Mouse (Mus musculus) small intestine, adult 2 months (tissue): ENCODE measurements around the gene Itsn1. TPM values are rescaled to one million over a fixed set of nuclear protein-coding genes. Genes with fewer than 3 reads are reported as not detected.

Source experiments
- H3K27ac ChIP-seq: fragments of 200-500 bp; 2 replicates; pipeline ENCODE4 v1.5.1; 2012; ENCODE audit warnings: low read depth, low read length, control low read depth, inconsistent platforms; ENCODE audit not compliant: insufficient read depth
- H3K27me3 ChIP-seq: fragments of 200-500 bp; 2 replicates; pipeline ENCODE4 v1.6.1; 2012; ENCODE audit warnings: mild to moderate bottlenecking, moderate library complexity, low read length, inconsistent platforms; ENCODE audit not compliant: control insufficient read depth, insufficient read depth
- H3K36me3 ChIP-seq: fragments of 200-500 bp; 2 replicates; pipeline ENCODE4 v1.6.1; 2012; ENCODE audit warnings: mild to moderate bottlenecking, low read length, control low read depth, inconsistent platforms; ENCODE audit not compliant: control insufficient read depth, insufficient read depth
- H3K4me1 ChIP-seq: fragments of 200-500 bp; 2 replicates; pipeline ENCODE4 v1.6.1; 2012; ENCODE audit warnings: low read length, inconsistent platforms, mixed read lengths; ENCODE audit not compliant: control insufficient read depth, insufficient read depth, insufficient read length
- H3K4me3 ChIP-seq: fragments of 200-500 bp; 2 replicates; pipeline ENCODE4 v1.5.1; 2012; ENCODE audit warnings: low read depth, mild to moderate bottlenecking, control low read depth, inconsistent platforms, low read length, moderate library complexity
- CTCF ChIP-seq: fragments of 200-500 bp; IDR thresholded peaks from 2 replicates; pipeline ENCODE4 v1.5.1; 2012; ENCODE audit warnings: low read depth, mild to moderate bottlenecking, control low read depth, inconsistent platforms, low read length, moderate library complexity, mixed read lengths; ENCODE audit not compliant: insufficient replicate concordance, insufficient read length; ENCODE audit errors: extremely low read depth
- POLR2A ChIP-seq: fragments of 200-500 bp; IDR thresholded peaks from 2 replicates; pipeline ENCODE4 v1.6.1; 2012; ENCODE audit warnings: low read depth, mild to moderate bottlenecking, control low read depth, inconsistent platforms, low read length, moderate library complexity
- WGBS: fragments of 180-500 bp; shearing (Covaris S2); methylation state at CpG from one replicate; pipeline ENCODE4 v1.1.7; 2018; 5-methylcytosine and 5-hydroxymethylcytosine counted together
- polyA plus RNA-seq: library from polyadenylated mRNA; depleted of rRNA; stranded (reverse); fragments of >200 nt; gene quantifications from 2 replicates; pipeline ENCODE4 v1.2.3, GENCODE M21; 2012

Gene Itsn1
- polyA plus RNA-seq, 1 experiment = 15.6 TPM

GRCm38 (mm10) chr16:91828603-91829002 lies 99.5 kb downstream of the Itsn1 start:
- Histone ChIP-seq H3K4me3 (no peak overlapping the region), H3K27ac (no peak overlapping the region), H3K36me3 (peaks cover 17% of the 10 kb centered on the region), H3K27me3 (no peaks in the 10 kb centered on the region), H3K4me1 (peaks cover 8% of the 10 kb centered on the region)
- 74% methylated on average over 5 of the region's 5 CpGs for WGBS
- TF ChIP-seq POLR2A = no peak
- no peak for TF ChIP-seq CTCF

GRCm38 (mm10) chr16:91829121-91829520 lies 100.0 kb downstream of the Itsn1 start:
- no peak for TF ChIP-seq CTCF
- TF ChIP-seq POLR2A = no peak
- Histone ChIP-seq H3K27ac (no peak overlapping the region), H3K4me1 (peaks cover 8% of the 10 kb centered on the region), H3K4me3 (no peak overlapping the region), H3K36me3 (peaks cover 17% of the 10 kb centered on the region), H3K27me3 (no peaks in the 10 kb centered on the region)
- 88% methylated on average over 5 of the region's 5 CpGs for WGBS

- Histone ChIP-seq H3K27me3 (no peaks in the 10 kb centered on the region), H3K4me3 (no peak overlapping the region), H3K36me3 (peaks cover 17% of the 10 kb centered on the region), H3K4me1 (peaks cover 8% of the 10 kb centered on the region), H3K27ac (no peak overlapping the region)
- WGBS = 84% methylated on average over 23 of the region's 23 CpGs
- TF ChIP-seq CTCF = no peak
- TF ChIP-seq POLR2A = no peak
These were observed 101.2 kb downstream of the Itsn1 start for GRCm38 (mm10) chr16:91830260-91830659.

GRCm38 (mm10) chr16:91833121-91833520 lies 104.0 kb downstream of the Itsn1 start:
- H3K4me1 ChIP-seq = peaks cover 6% of the 10 kb centered on the region
- H3K36me3 ChIP-seq = peaks cover 16% of the 10 kb centered on the region
- TF ChIP-seq POLR2A (no peak), CTCF (no peak)
- 77% methylated on average over 5 of the region's 5 CpGs for WGBS
- no peaks in the 10 kb centered on the region for H3K27me3 ChIP-seq
- H3K4me3 ChIP-seq = no peak overlapping the region
- H3K27ac ChIP-seq = no peak overlapping the region

GRCm38 (mm10) chr16:91833558-91833957 lies 104.5 kb downstream of the Itsn1 start:
- H3K27me3 ChIP-seq = no peaks in the 10 kb centered on the region
- TF ChIP-seq CTCF = no peak
- no peak for TF ChIP-seq POLR2A
- no peak overlapping the region for H3K27ac ChIP-seq
- WGBS = 22% methylated on average over 2 of the region's 2 CpGs
- peaks cover 14% of the 10 kb centered on the region for H3K36me3 ChIP-seq
- peaks cover 4% of the 10 kb centered on the region for H3K4me1 ChIP-seq
- no peak overlapping the region for H3K4me3 ChIP-seq

GRCm38 (mm10) chr16:91833981-91834380 lies 104.9 kb downstream of the Itsn1 start:
- Histone ChIP-seq H3K4me1 (peaks cover 4% of the 10 kb centered on the region), H3K27me3 (no peaks in the 10 kb centered on the region), H3K4me3 (no peak overlapping the region), H3K36me3 (peaks cover 12% of the 10 kb centered on the region), H3K27ac (no peak overlapping the region)
- 82% methylated on average over 1 of the region's 1 CpGs for WGBS
- TF ChIP-seq CTCF (no peak), POLR2A (no peak)

- no peak for TF ChIP-seq POLR2A
- TF ChIP-seq CTCF = no peak
- no peak overlapping the region for H3K4me3 ChIP-seq
- peaks cover 7% of the 10 kb centered on the region; the same call in 1 of the 2 replicates for H3K36me3 ChIP-seq
- 42% methylated on average over 6 of the region's 6 CpGs for WGBS
- peaks cover 4% of the 10 kb centered on the region for H3K4me1 ChIP-seq
- H3K27me3 ChIP-seq = no peaks in the 10 kb centered on the region
- H3K27ac ChIP-seq = no peak overlapping the region
These were observed 106.7 kb downstream of the Itsn1 start for GRCm38 (mm10) chr16:91835790-91836189.
